Mouse (Mus musculus): ENCODE measurements around the gene Ppcs.

The Ppcs gene

DNA sequence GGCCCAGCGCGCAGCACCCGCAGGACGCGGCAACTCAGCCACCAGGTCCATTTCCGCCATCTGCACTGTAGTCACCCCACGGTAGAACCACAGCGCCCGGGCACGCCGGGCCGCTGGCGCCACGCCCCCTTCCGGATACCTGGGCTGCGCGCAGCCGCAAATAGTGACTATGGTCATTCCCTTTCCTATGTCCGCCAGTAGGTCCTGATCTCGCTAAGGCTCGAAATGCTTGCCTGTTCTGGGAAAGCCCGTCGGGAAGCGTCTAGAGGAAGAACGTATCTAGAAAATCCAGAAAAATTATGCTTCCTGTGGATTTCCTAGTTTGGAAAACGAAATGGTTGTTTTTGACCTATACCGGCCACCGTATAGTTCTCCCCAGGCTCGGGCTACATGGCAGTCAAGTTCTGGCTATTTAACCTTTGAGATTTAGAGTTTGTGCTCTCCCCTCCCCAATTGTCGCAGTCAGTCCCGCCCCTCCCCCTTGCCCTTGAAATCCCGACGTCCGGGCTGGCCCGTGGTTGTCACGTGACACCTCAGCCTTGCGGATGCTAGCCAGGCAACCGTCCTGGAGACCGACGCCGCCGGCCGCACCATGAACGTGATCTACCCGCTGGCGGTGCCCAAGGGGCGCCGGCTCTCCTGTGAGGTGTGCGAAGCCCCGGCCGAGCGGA lies at the start of gene Ppcs, which contains the start of gene Zmynd12:
Gene Ppcs, minus strand, starts transcription at position 127 of the 671 bp plus-strand sequence.
Gene Zmynd12, plus strand, starts transcription at position 521 of the 671 bp plus-strand sequence.
- peak; percentile 93 for DNase-seq

DNA sequence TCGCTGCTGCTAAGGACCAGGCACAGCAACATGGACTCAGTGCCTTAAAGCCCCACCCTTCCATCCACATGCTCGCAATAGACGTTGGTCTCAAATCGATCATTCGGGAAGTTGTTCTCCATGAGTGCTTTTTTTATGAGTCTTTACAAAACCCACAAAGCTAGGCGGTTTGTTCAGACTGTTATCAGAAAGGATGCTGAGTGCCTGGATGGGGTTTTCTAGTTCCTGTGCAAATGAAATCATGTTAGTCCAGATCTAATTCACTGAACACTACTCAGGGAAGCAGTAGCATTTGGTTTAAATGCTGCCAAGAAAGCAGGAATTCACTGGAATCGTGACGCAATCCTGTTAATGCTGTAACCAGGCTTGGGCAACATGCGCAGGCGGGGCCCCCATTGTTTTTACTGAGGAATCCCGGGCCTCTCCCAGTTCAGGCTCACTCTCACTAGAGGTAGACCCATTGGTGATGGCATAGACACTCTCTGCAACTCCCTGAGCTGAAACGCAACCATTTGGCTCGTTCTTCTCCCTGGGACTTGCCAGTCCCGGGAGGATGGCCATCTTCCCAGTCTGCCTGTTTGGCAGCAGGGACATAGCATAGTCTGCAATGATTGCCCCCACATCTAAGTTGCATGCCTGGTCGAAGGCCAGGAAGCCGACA lies 45.6 kb upstream of the Ppcs start:
- no peak for DNase-seq

DNA sequence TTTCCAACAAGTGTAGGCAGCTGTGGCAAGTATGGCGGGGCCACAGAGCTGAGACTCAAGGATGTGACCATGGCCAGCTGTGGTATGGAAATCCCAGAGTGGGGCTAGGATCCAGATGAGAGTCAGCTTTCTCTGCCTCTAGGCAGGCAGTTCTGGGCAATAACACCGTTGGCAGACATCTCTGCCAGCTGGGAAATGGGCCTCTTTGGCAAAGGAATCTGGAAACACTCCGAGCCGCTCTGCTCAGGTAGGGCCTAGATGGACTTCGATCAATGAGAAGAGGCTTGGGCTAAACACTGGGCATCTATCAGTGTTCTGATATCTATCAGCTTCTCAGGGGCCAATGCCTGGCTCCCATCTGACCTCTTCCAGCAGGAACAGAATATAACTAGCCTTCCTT lies 43.6 kb upstream of the Ppcs start:
- DNase-seq: no peak

DNA sequence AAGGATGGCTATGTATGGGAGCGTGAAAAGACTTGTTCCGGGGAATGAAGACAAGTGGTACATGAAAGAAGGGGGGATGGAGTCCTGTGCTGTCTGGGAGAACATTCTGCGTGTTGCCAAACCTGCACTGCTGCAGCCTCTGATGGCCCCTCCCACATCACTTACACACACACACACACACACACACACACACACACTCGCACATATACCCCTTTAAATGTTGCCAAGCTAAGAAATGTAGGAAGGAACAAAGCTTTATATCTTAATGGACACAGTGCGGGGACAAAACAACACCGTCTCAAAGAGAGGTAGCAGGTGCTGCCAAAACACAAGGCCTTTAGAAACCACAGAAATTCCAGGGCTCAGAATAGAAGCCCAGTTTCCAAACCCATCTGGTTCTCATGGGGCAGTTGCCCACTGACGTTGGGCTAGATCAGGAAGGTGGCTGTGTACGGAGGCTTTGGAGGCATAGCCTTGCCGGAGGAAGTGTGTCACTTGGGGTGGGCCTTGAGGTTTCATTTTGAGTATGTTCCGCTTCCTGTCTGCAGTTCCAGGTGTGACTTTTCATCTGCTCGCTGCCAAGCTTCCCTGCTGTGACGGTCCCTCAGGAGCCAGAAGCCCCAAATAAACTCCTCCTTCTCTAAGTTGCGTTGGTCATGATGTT lies 41.7 kb upstream of the Ppcs start:
- DNase-seq: peak; percentile 68

DNA sequence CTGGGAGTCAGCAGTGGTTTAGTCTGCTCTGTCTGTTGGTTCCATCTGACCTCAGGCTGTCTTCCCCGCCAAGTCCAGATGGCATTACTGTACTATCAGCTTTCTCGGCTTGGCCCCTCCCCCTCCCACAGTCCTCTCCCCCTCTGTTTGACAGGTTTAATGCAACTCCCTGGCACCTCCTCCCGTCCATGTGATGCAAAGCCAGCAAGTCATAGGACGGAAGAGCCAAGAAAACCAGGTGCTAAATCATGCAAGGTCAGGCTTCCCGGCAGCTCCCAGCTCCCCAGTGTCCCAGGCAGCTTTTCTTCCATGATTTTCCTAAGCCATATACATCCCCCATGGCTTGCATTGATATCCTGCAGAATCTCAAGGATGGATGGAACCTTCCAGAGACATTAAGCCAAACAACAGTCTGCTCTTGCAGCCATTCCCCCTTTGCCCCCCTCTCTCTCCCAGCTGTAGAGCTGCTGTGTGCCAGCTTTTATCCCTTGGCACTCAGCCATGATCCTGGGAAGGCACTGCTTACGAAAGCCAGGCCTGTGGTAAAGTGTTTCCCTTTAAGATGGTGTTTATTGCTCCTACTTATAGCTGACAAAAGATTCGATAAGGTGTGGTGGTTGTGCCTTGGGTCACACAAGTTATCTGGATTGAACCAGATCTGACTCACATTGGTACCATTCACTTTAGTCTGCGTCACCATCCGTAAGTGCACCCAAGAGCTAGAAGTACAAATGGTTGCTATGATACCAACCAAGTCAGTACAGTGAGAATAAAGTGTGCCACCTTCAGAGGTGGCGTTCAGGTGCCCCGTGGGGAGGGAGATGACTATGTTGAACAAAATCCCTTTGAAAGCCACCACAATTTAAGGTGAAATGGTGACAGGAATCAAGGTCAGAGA lies 40.9 kb upstream of the Ppcs start:
- DNase-seq: peak; percentile 82

DNA sequence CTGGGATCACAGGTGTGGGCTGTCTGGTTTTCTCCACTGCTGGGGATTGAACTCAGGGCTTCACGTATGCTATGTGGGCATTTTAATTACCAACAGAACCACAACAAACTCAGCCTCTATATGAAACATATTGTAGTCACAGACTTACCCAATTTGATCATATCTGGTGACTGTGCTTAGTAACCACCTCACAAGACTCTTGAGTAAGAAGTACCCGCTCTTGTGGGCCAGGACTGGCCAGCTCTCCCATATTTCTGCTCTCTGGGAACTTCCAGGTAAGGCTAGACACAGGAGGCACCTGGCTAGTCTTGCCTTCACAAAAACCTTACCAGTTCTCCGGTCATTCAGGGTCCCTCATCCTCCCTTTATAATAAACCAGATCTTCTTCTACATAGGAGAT lies 40.2 kb upstream of the Ppcs start:
- DNase-seq: no peak

DNA sequence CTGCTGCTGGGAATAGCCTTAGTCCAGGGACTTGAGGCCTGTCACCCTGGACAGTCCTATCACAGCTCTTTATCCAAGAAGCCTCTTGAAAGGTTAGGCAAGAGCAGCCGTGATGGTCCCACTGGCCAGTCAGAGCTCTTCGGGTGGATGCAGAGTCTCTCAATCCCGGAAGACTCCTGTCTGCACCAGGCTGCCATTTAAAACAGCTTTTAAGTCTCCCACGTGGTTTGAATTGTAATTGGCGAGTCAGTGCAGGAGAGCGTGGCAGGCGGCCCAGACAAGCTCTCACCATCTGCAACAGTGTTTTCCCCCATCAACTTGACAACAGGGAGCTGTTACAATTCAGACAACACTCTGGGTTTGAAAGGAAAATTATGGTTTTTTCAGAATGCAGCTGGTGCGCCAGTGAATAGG lies 38.5 kb upstream of the Ppcs start:
- DNase-seq: no peak

DNA sequence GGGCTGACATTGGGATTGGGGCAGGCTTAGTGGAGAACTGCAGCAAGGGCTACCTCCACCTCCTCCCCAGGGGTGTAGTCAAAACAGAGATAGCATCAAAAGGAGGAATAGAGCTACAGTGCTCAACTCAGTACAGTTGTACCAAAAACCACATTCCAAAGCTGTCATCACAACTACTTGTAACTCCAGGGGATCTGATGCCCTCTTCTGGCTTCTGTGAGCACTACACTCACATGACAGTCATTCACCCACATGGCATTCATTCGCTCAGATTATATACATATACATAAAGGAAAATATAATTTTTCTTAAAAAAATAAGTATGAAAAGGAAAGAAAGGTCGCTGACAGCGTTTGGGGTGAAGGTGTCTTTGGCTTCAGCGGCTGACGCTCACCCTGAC lies 38.1 kb upstream of the Ppcs start:
- peak; percentile 68 for DNase-seq

DNA sequence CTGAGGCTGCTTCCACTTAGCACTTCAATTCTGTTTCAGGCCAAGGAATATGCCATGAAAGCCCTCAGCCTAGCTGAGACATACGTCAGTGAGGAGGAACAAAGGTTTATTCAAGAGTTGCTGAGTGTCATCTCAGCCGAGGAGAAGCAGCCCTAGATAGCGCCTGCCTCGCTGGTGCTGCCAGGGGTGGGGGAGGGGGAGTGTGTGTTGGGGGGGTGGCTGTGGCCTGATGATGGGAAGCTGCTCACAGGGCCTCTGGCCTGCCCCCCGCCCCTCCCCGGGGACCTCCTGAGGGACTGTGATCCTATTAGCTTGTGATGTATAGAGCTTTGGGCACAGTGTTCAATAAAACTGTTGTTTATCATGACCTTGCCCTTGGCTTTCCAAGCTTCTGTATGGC lies 31.3 kb upstream of the Ppcs start:
- DNase-seq: no peak

DNA sequence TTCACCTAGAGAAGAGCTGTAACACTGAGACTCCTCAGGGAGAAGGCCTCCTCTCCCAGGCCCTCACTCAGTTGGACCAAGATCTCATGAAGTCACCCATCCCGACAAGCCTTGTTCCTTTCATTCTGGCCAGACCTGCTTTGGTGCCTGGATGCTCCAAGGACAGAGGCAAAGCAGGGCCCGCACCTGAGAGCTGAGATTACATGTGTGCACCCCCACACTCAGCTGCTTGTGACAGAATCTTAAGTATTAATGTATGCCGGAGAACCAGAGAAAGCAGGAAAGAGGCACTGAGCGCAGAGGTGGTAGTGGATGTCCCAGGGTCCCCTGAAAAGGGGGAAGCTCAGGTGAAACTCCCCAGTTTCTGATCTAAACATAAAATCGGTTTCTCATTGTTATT lies 30.9 kb upstream of the Ppcs start:
- DNase-seq: no peak

DNA sequence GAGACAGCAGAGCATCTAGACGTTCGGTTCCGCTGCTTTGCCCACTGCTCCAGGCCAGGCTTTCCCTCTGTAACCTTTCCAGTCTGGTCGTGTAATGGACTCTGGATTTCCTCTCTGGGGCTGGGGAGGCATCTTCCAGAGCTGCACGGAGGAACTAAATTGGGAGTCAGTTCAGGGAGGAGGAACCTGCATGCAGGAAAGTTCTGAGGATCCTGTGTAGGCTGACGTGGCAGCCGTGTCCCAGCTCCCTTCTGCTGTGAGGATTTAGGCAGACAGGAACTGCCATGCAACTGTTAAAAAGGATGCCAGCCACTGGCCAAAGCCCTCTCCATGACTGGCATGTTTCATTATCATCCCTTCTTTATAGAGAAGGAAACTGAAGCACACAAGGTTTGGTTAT lies 28.2 kb upstream of the Ppcs start:
- DNase-seq: no peak

DNA sequence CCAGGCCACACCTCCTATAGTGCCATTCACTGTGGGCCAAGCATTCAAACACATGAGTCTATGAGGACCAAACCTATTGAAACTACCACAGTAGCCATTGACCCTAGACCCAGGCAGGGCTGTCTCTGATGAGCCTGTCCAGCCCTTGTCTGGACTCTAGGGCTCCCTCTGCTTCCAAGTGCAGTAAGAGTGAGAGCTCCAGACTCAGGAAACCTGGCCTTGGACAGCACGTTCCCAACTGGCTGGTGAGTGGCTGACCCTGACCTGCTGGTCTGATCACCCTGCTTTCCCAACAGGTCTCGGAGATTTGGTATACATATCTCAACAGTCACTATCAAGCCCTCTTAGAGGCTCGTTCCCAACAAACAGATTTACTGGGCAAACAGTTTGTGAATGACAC lies 25.6 kb upstream of the Ppcs start:
- DNase-seq: no peak

DNA sequence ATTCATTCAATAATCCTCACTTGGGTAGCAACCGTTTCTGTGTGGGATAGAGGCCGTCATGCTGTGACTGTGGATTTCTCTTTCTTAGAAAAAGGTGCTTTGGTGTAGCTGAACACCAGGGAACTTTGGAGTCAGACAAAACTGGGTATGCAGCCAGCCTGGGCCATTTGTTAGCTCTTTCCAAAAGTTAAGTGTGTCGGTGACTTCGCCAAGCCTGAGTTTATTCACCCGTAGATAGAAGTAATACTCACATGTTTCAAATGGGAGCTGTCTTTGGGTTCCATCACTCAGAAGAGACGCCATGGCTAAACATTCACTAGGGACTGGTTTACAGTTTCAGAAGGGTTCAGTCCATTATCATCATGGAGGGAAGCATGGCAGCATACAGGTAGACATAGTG lies 25.0 kb upstream of the Ppcs start:
- no peak for DNase-seq

DNA sequence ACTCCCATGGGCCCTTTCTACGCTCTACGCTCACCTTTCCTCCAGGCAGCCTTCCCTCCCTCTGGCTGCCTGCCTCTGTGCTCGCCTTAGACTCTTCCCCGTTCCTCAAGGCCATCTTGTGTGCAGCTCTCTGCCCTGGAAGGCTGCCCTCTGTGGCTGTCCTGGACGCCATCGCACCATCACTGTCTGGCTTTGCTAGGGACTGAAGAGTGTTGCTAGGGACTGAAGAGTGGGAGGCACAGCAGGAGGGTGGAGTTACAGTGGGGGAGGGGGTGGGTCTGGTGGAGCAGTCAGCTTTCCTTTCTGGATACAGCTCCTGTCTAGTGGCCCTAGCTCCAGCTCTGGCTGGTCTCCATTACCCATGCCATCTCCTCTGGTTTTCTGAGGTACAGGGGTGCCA lies 20.3 kb upstream of the Ppcs start:
- no peak for DNase-seq

DNA sequence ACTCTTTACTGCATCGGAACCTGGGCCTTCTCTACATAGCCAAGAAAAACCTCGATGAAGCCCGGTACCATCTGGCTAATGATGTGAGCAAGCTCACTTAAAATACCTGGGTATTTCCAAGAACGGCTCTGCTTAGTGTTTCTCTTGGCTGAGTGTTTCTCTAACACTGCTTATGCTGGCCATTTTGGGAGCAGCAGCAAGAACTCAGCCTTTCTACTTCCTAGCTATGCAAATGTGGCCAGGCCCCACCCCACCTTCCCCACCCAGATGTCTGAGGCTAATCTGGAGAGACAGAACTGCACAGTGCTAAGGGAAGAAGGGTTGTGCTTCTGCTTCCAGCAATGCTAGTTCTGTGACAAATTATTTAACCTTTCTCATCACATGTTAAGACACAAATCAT lies 19.6 kb upstream of the Ppcs start:
- no peak for DNase-seq

DNA sequence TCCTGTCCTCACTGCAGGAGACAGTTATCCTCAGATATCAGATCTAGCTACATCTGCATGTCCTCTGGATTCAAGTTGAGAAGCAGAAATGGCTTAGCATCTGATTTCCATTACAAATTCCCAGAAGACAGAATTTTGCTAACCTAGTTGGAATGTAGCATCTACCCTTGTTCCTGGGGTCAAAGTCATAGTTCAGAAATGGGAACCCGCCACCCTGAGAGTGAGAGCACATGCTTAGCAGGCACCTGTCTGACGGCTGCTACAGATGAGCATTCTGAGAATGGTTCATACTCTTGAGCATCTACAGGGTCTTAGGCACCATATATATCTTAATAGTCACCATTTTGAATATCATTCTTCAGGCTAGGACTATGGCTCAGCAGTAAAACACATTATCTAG lies 15.7 kb upstream of the Ppcs start:
- no peak for DNase-seq

DNA sequence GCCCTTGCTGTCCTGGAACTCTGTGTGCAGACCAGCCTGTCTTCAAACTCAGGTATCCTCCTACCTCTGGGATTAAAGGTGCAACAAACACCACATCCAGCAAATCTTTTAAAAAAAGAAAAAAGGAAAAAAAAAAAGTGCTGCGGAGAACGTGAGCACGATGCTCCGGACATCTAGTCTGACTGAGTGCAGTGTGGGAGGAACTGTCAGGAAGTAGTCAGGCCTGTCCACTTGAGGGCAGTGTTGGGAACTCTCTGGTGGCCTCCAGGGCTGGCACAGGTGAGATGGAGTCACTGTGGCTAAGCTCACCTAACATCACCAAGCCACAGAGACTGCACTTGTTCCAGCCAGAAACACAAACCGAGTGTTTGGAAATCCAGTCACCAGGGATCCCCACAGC lies 8.5 kb upstream of the Ppcs start:
- DNase-seq: peak; percentile 74

DNA sequence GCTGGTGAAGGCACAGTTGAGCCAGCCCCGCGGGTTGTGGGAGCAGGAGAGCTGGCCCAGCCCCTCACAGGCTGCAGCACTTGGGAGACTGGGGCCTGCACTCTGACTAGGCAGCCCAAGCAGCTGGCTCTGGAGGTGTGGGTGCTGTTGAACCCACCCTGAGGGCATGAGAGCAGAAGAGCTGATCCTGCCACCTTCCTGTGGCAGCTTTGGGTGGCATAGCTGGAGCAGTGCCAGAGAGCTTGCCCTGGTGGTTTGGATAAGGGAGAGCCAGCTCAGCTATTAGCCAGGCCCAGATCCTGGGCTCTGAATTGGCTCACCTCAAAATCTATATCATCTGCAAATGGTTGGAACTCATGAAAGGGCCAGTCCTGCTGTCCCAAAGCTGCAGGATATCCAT lies 5.5 kb upstream of the Ppcs start:
- no peak for DNase-seq

DNA sequence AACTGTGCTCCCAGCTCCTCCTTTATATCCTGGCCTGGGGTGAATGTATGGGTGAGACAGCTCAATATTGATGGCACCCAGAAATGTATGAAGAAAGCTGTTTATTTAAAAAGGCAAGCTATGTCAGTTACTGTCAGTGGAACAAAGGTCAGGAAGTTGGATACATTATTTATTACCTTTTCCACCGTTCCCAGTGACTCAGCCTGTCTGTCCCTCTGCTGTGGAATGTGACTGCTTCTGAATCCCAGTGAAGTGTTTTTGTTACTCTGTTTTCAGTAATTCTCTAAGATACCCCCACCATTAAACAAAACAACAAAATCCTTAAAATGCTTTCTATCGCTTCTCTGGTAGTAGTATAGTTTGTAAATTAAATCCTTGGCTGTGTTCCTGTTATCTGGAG lies 3.4 kb upstream of the Ppcs start:
- no peak for DNase-seq

DNA sequence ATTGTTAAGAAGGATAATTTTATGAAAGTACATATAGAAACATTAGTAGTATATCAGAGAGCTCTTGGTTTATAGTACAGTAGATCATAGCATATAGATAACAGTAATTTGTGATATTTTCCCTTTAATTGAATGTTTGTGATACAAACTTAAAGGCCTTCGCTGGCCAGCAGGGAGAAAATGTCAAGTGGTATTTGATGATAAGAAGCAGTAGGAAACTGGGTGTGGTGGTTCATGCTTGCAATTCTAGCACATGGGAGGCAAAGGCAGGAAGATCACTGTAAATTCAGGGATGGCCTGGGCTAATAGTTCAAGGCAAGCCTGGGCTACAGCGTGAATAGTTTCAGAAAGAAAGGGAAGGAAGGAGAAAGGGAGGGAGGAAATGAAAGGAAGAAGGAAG lies 2.9 kb upstream of the Ppcs start:
- no peak for DNase-seq

DNA sequence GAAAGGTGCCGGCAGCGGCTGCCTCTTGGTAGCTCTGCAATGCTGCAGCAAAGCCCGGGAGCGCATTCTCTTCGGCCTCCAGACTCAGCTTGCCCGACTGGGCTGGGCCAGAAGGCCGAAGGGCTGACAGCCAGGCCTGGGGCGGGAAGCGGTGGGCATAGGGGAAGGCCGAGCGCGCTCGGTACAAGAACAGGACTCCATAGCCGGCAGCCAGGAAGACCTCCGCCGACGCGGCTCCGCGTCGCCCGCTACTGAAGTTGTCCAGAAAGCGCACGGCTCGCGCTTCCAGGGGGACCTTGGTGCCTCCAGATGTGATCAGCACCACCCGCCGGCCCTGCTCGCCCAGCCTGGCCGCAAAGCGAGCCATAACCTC lies 313 bp downstream of the Ppcs start:
- DNase-seq: no peak

DNA sequence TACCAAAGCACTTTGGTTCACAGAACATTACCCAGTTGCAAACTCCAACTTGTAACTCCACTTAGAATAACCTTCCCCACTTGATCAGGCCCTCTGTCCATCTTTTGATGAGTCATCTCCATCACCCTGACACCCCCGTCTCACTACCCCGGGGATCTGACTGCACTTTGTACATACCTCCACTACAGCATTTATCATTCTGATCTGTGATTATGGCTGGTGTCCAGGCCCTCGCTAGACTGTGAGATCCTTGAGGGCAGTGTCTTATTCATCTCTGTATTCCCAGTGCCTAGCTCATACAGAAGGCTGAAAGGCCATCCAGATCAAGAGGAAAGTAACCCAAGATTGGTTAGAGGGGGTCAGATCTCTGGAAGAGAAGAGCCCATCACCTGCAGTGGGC lies 1.0 kb downstream of the Ppcs start:
- no peak for DNase-seq

DNA sequence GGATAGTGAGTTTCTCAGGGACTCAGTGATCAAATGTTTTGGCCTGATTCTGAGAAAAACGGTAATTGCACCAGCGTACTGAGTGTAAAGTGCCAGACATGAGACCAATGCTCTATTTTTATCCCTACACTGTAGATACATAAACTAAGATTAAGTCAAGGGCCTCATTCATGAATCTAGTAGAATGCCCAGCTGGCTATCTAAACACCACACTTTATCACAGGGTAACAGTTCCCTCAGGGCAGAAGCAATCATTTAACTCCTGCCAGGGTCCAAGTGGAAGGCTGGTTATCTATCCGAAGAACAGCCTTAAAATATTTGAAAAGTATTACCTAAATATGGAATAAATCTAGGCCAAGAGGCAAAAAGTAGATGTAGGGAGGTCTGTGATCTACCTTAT lies 4.3 kb downstream of the Ppcs start:
- DNase-seq: no peak
